Mouse (Mus musculus): ENCODE measurements around the gene Ube2e1. TPM values are rescaled to one million over a fixed set of nuclear protein-coding genes. Genes with fewer than 3 reads are reported as not detected.

The Ube2e1 gene
- polyA plus RNA-seq, 1 experiment from 2014 or later = 63.1 TPM

DNA sequence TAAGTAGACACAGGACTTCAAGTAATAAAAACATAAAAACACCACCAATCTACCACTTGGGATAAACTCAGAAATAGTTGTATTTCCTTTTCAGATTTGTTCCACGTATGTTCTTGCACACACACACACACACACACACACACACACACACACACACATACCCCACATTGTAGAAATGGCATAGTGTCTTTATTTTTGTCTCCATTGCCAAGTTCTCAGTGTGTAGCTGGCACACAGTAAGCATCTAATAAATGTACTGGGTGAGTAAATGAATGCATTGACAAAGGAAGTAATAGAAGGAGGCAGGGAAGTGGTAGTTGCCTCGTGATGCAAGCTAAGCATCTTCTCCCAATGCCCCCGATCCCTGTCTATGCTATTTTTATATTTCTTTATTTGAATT, 21.3 kb upstream of the Ube2e1 start:
- H3K9ac ChIP-seq = no peak overlapping the region
- ATAC-seq = no peak
- no peaks in the 10 kb centered on the region for H3K36me3 ChIP-seq
- H3K27ac ChIP-seq = no peak overlapping the region
- H3K4me3 ChIP-seq = no peak overlapping the region
- H3K4me1 ChIP-seq = no peaks in the 10 kb centered on the region
- H3K27me3 ChIP-seq (replicated peaks) = no peaks in the 10 kb centered on the region
- WGBS (ENCODE audit: insufficient replicate concordance) = 68% methylated on average over 3 of the region's 3 CpGs
- no peak overlapping the region for H3K4me2 ChIP-seq
- H3K9me3 ChIP-seq (replicated peaks) = no peaks in the 10 kb centered on the region

DNA sequence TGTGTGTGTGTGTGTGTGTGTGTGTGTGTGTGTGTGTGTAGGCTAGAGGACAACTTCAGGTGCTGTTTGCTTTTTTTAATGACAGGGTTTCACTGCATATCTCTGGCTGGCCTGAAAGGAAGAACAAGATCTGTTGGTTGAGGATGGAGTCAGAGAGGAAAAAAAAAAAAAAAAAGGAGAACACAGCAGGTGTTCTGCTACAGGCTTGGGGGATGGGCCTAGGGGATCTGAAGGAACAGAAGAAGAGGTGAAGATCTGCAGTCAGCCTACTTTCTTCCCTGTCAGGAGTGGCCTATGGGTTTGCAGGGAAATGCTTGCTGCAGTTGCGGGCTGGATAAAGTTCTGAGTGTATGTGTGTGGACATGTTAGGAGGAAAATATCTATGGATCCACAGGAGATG, 19.0 kb upstream of the Ube2e1 start:
- ATAC-seq = no peak
- 83% methylated on average over 1 of the region's 1 CpGs for WGBS (ENCODE audit: insufficient replicate concordance)
- Histone ChIP-seq H3K9ac (no peak overlapping the region), H3K27ac (no peak overlapping the region), H3K4me1 (no peaks in the 10 kb centered on the region), H3K9me3 (replicated peaks) (no peaks in the 10 kb centered on the region), H3K4me3 (no peak overlapping the region), H3K36me3 (no peaks in the 10 kb centered on the region), H3K4me2 (no peak overlapping the region), H3K27me3 (replicated peaks) (no peaks in the 10 kb centered on the region)

DNA sequence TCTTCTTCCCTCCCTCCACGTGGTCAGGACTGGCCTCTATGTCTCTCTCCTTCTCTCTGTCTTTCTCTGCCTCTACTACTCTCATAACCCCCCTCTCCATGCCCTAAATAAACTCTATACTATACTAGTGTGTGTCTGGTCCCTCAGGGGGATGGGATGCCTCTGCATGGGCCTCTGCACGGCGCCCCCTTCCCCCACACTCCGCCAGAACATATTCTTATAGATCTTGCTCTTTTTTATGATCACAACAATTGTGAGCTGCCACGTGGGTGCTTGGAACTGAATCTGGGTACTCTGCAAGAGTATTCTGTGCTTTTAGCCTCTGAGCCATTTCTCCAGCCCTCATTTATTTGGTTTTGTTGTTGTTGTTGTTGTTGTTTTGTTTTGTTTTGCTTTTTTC, 18.2 kb upstream of the Ube2e1 start:
- H3K9ac ChIP-seq = no peak overlapping the region
- WGBS (ENCODE audit: insufficient replicate concordance) = 39% methylated on average over 5 of the region's 5 CpGs
- no peak overlapping the region for H3K4me2 ChIP-seq

DNA sequence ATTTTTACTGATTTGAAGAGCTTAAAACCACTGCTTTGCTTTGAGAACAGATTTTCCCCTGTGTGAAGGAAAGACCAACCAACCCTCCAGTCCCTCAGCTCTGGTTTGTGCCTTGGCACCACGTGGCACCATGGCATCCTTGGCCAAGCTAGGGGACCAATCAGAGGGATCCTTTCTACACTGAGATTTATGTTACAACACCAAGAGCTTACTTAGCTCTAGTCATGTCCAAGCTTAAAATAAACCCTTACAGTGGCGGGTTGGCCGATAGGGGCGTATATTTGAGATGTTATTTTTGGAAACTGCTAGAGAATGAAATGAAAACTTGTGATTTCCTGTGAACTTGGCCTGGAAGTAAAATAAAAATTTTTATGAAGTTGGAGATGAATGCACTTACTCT, 11.9 kb upstream of the Ube2e1 start:
- Histone ChIP-seq H3K4me2 (no peak overlapping the region), H3K27me3 (replicated peaks) (no peaks in the 10 kb centered on the region), H3K9me3 (replicated peaks) (no peaks in the 10 kb centered on the region), H3K27ac (no peak overlapping the region), H3K4me3 (no peak overlapping the region), H3K36me3 (no peaks in the 10 kb centered on the region), H3K9ac (no peak overlapping the region), H3K4me1 (no peaks in the 10 kb centered on the region)
- no peak for ATAC-seq
- WGBS (ENCODE audit: insufficient replicate concordance) = 72% methylated on average over 4 of the region's 4 CpGs

More for the DNA sequence above, 18.2 kb upstream of the Ube2e1 start:
- H3K27me3 ChIP-seq (replicated peaks) = no peaks in the 10 kb centered on the region
- no peak overlapping the region for H3K27ac ChIP-seq
- ATAC-seq = no peak
- no peaks in the 10 kb centered on the region for H3K9me3 ChIP-seq (replicated peaks)
- no peaks in the 10 kb centered on the region for H3K36me3 ChIP-seq
- H3K4me3 ChIP-seq = no peak overlapping the region
- no peaks in the 10 kb centered on the region for H3K4me1 ChIP-seq

DNA sequence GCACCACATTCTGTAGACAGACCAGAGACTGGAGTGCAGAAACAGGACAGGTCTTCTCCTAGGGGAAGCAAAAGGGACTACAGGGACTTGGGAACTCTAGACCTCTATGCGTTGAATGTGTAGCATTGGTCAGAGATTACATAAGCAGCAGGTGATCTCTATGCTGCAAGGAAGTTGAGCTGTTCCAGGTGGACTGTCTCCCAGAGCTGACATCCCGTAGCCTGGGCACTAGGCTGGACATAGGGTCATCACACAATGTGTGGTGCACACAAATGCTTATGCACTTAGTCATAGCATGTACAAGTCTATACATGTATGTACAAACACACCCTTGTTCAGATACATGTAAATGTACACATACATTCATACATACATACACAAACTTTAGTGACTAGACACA, 11.1 kb upstream of the Ube2e1 start:
- Histone ChIP-seq H3K9me3 (replicated peaks) (no peaks in the 10 kb centered on the region), H3K27me3 (replicated peaks) (no peaks in the 10 kb centered on the region), H3K4me3 (no peak overlapping the region), H3K36me3 (no peaks in the 10 kb centered on the region), H3K27ac (no peak overlapping the region), H3K4me1 (no peaks in the 10 kb centered on the region), H3K4me2 (no peak overlapping the region), H3K9ac (no peak overlapping the region)
- ATAC-seq = no peak
- WGBS (ENCODE audit: insufficient replicate concordance) = 71% methylated on average over 2 of the region's 2 CpGs

DNA sequence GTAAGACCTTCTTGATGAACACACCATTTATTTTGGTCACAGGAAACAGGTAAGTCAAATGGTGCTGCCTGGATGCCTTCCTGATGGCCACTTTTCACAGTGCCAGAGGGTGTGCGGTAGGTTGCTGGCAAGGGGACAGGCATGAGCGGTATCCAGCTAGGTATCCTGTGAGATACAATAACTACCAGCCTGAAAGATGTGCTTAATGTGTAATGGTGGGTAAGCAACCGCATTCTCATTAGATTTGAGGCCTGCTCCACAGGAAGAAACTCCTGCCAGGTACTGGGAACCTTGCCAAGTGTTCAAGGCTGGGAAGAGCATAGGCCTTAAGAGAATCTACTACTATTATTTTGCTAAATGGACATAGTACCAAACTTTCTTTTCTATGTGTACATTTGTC, 9.4 kb upstream of the Ube2e1 start:
- H3K27ac ChIP-seq = no peak overlapping the region
- no peak overlapping the region for H3K9ac ChIP-seq
- H3K27me3 ChIP-seq (replicated peaks) = no peaks in the 10 kb centered on the region
- no peaks in the 10 kb centered on the region for H3K9me3 ChIP-seq (replicated peaks)
- 78% methylated on average over 3 of the region's 3 CpGs for WGBS (ENCODE audit: insufficient replicate concordance)
- no peak for ATAC-seq
- no peaks in the 10 kb centered on the region for H3K36me3 ChIP-seq
- H3K4me3 ChIP-seq = no peak overlapping the region
- no peak overlapping the region for H3K4me2 ChIP-seq
- H3K4me1 ChIP-seq = peaks cover 6% of the 10 kb centered on the region; the same call in 1 of the 2 replicates

DNA sequence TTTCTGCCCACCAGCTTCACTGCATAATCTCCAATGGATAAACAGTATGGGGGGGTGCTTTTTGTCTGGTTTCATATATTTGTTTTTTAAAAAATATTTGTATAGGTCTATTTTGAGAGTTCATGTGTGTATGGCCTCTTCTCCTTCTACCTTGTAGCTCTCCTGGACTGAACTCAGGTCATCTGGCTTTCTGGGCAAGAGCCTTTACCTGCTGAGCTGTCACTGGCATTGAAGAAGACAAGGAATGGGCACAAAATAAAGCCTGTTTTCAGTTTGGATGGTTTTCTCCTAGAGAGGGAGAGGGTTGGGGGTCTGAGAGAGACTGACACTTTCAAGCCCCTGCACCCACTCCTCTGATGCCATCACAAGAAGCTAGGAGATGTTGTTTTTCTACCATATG, 4.4 kb upstream of the Ube2e1 start:
- H3K4me2 ChIP-seq = no peak overlapping the region
- H3K9me3 ChIP-seq (replicated peaks) = no peaks in the 10 kb centered on the region
- peaks cover 20% of the 10 kb centered on the region; the same call in 1 of the 2 replicates for H3K4me1 ChIP-seq
- H3K27ac ChIP-seq = no peak overlapping the region
- H3K9ac ChIP-seq = no peak overlapping the region
- no peaks in the 10 kb centered on the region for H3K36me3 ChIP-seq
- H3K4me3 ChIP-seq = no peak overlapping the region
- no peak for ATAC-seq
- no peaks in the 10 kb centered on the region for H3K27me3 ChIP-seq (replicated peaks)

DNA sequence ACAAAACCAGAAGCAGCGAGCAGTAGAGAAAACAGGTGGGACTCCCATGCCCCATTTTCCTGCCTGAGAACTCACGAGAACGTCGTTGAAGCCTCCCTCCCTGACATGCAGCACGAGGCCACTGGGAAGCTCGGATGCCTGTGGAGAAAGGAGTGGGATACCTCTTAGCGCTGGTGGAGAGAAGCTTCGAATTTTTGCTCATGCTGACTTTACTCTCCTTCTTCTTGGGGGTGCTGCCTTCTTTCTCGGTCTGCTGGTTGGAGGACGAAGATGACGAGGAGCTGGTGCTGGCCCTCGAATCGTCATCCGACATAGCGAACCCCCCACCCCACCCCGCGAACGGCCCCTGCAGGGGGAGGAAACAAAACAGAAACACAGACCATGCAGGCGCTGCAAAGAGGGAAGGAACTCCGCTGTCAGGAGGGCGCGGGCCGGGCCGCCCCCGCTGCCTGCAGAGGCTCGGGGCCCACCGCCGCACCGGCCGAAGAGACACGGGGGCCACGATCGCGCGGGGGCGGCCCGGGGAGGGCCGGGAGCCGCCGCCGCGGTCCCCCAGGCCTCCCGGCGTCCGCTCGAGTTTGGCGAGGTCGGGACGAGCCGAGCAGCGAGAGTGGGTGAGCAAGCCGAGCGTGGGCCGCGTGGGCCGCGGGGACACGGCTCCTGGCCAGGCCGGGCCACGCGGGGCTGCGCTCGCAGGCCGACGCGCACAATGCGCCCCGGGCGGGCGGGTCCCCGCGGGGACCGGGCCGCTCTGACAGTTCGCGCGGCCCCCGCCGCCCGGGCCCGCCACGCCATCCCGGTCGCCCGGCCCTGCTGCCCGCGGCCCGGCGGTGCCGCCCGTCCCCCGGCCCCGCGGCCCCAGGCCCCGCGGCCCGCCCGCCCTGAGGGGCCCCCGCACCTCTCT, 618 bp downstream of the Ube2e1 start:
- Histone ChIP-seq H3K4me3 (peak overlapping the region; percentile 85), H3K36me3 (peaks cover 10% of the 10 kb centered on the region; the same call in 1 of the 2 replicates), H3K27ac (peak overlapping the region; percentile 75), H3K27me3 (replicated peaks) (no peaks in the 10 kb centered on the region), H3K4me2 (peak overlapping the region; percentile 99), H3K4me1 (peaks cover 46% of the 10 kb centered on the region), H3K9ac (peak overlapping the region; percentile 90), H3K9me3 (replicated peaks) (no peaks in the 10 kb centered on the region)
- WGBS (ENCODE audit: insufficient replicate concordance) = 1% methylated on average over 62 of the region's 99 CpGs
- peak; percentile 74 for ATAC-seq

DNA sequence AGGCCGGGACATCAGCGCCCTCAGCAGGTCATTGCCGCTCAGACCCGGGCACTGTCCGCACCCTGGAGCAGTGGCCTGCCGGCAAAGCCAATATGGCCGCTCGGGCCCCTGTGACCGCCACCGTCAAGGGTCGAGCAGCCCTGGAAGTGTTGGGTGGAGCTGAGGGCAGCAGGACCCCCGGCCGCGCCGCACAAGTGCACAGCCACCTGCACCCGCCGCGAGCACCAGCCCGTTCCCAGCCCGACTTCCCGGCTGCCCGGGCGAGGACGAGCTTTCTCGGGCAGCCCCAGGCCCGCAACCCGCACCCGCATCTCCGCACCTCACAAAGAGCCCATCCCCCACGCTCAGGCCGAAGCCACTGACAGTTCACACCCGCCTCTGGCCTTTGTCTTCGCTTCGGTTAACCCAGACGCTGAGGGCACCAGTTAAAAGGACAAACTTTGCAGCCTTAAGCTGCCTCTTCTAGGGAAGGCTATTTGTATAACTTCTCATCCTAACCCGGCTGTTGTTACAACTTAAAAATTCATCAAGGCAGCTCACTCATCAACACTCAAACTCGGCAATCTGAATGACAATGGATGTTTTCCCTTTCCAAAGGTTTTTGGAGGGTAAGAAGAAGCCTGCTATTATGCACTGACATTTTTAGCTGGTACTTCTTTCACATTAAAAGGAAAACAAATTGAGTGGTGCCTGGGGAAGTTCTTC, 4.5 kb downstream of the Ube2e1 start:
- no peak overlapping the region for H3K27ac ChIP-seq
- H3K9me3 ChIP-seq (replicated peaks) = no peaks in the 10 kb centered on the region
- H3K4me2 ChIP-seq = peak overlapping the region; percentile 81
- ATAC-seq = peak; percentile 42
- H3K9ac ChIP-seq = peak overlapping the region; percentile 62
- no peaks in the 10 kb centered on the region for H3K27me3 ChIP-seq (replicated peaks)
- peaks cover 37% of the 10 kb centered on the region for H3K4me1 ChIP-seq
- peaks cover 21% of the 10 kb centered on the region; the same call in 1 of the 2 replicates for H3K36me3 ChIP-seq
- WGBS (ENCODE audit: insufficient replicate concordance) = 4% methylated on average over 37 of the region's 37 CpGs
- H3K4me3 ChIP-seq = peak overlapping the region; percentile 59

DNA sequence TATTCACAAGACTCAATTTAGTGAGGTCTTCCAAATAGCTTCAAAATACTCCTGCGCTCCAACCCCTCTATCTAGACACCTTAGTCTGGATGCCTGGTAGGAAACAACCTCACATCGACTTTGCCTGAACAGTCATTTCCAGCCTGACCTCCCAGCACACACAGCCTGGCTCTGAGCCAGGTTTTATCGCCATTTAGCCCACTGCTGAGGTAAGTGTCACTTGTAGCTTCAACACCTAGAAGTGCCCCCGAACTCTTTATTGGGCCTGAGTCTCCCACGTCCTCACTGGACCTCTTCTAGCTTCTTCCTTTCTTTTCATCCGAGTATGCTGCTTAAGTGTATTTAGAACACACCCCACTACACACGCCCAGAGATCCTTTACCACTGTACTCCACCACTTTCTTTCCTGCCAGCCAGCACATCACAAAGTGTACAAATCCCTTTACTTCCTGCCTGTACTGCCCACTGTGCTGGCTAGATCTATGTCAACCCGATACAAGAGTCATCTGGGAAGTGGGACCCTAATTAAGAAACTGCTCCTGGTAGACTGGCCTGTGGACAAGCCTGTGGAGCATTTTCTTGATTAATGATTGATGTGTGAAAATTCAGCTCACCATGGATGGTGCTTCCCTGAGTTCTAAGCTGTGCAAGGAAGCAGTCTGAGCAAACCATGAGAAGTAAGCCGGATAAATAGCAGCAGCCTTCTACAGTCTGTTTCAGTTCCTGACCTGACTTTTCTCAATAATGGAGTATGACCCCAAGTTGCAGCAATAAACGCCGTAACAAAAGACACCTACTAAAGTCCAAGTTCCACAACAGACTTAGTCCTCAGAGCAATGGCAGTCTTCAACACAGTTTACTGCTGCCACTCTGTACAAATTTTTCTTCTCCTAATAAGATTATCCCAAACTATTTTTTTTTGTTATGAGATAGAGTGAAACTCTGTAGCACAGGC, 13.9 kb downstream of the Ube2e1 start:
- no peak overlapping the region for H3K4me3 ChIP-seq

DNA sequence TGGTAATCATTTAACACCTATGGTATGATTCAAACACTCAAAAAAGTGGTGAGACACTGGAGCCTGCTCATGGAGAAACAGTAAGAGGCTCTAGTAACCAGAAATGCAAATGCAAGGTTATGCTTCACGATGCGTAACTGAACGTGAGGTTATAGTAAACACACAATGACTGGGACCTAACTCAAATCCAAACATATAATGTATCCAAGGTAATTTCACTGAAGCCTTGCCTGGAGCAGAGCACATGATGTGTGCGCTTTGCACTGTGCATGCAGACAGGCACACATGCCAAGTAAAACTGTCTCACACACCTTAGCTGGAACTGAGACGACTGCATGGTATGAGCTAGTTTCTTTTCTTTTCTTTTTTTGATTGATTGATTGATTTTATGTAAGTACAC, 27.5 kb downstream of the Ube2e1 start:
- Histone ChIP-seq H3K4me3 (no peak overlapping the region), H3K9ac (no peak overlapping the region), H3K4me2 (no peak overlapping the region), H3K27ac (no peak overlapping the region), H3K4me1 (peaks cover 9% of the 10 kb centered on the region), H3K36me3 (peaks cover 14% of the 10 kb centered on the region; the same call in 1 of the 2 replicates), H3K9me3 (replicated peaks) (no peaks in the 10 kb centered on the region), H3K27me3 (replicated peaks) (no peaks in the 10 kb centered on the region)
- no peak for ATAC-seq
- WGBS (ENCODE audit: insufficient replicate concordance) = 93% methylated on average over 5 of the region's 5 CpGs

More for the DNA sequence above, 13.9 kb downstream of the Ube2e1 start:
- ATAC-seq = no peak
- no peaks in the 10 kb centered on the region for H3K9me3 ChIP-seq (replicated peaks)
- no peak overlapping the region for H3K27ac ChIP-seq
- H3K36me3 ChIP-seq = peaks cover 10% of the 10 kb centered on the region; the same call in 1 of the 2 replicates
- H3K9ac ChIP-seq = no peak overlapping the region
- 76% methylated on average over 11 of the region's 11 CpGs for WGBS (ENCODE audit: insufficient replicate concordance)
- no peak overlapping the region for H3K4me2 ChIP-seq
- peaks cover 6% of the 10 kb centered on the region; the same call in 1 of the 2 replicates for H3K4me1 ChIP-seq
- H3K27me3 ChIP-seq (replicated peaks) = no peaks in the 10 kb centered on the region
